Mouse (Mus musculus) inflammation-experienced regulatory T-cells, adult 16 weeks (primary cell): ENCODE measurements around the gene Gm42674. TPM values are rescaled to one million over a fixed set of nuclear protein-coding genes. Genes with fewer than 3 reads are reported as not detected.

Source experiments
- polyA plus RNA-seq: library from polyadenylated mRNA; unstranded; fragments of 100-300 nt; shearing (Covaris generic); gene quantifications from one replicate; pipeline ENCODE4 v1.2.1, GENCODE M21; 2017

The Gm42674 gene
- polyA plus RNA-seq: not detected

DNA sequence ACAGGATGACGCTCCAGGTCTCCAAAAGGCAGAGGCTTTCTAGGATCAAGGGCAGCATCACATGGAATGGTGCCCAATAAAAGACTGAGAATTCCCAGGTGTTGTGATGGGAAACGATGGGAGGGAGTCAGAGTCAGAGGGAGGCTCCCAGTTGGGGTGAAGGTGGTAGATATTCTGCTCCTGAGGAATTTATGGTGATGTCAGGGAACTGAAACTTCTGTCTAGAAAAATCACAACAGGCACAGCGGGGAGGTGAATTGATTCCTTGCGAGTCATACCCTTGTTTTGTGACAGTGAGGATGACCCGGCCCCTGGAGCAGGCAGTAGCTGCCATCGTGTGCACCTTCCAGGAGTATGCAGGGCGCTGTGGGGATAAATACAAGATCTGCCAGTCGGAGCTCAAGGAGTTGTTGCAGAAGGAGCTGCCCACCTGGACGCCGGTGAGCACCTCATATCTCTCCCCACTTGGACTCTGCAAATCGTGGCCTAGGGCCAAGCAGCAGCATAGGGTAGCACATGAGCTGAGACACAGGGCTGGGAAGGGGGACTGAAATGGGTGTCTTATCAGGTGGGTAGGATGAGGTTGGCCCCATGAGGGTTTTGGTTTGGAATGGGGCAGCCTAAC lies at the start of gene Gm42674:
Gm42674 (plus strand) TSS at position 419 of the 625 bp plus-strand sequence.

DNA sequence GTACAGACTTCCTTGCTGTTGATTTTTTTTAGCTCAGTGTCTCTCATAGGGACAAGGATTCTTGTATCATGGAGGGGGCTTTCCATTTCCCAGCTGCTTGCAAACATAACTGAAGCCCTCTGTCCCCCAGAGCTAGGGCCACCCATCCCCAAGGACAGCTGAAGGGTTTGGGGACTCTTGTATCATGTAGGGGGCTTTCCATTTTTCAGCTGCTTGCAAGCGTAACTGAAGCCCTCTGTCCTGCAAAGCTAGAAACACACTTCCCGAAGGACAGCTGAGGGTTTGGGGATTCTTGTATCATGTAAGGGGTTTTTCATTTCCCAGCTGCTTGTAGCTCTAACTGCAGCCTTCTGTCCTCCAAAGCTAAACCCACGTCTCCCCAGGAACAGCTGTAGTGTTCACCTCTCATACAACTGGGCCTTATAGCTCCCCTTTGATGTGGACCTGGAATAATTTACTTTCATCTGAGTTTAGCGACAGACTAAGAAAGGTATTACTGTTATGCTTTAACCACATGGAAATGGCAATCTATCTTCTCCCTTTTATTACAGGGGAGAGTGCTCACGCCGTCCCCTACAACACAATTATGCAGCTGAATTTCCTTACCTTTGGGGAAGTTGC lies 41.6 kb upstream of the Gm42674 start, which contains the start of gene S100a3:
S100a3 (plus strand) TSS at position 571 of the 621 bp plus-strand sequence.

DNA sequence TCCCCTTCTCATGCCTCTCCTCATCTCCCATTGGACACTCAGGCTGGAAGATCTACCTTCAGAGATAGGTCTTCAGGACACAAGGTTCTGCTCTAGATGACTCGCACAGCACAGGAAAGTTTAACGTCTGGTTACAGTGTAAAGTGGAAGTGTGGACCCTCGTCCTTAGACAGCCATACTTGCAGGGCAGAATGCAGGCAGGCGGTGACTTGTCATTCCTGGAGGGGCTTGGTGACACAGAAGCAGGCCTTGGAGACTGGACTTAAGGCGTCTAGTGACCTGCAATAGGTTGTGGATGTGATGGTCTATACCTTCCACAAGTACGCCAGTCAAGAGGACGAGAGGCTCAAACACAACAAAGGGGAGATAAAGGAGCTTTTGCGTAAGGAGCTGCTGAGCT lies 11.8 kb upstream of the Gm42674 start, which contains the start of gene S100a2:
S100a2 (plus strand) TSS at position 301 of the 400 bp plus-strand sequence.

DNA sequence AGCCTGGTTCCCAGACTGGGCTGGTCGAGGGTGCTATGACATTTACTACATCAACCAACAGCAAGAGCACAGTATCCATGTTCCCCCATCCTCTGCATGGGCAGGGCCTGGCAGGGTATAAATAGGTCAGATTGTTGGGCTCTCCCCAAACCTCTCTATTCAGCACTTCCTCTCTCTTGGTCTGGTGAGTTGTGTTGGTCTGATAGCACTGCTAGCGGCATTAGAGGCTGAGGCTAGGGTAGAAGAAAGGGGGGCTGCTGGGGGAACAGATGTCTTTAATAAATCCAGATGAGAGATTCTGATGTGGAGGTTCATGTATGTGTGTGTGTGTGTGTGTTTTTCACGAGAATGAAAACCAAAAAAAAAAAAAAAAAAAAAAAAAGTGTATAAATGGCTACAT lies 1.9 kb downstream of the Gm42674 start, which contains the start of gene S100a4:
S100a4 (plus strand) TSS at position 149 of the 400 bp plus-strand sequence.

DNA sequence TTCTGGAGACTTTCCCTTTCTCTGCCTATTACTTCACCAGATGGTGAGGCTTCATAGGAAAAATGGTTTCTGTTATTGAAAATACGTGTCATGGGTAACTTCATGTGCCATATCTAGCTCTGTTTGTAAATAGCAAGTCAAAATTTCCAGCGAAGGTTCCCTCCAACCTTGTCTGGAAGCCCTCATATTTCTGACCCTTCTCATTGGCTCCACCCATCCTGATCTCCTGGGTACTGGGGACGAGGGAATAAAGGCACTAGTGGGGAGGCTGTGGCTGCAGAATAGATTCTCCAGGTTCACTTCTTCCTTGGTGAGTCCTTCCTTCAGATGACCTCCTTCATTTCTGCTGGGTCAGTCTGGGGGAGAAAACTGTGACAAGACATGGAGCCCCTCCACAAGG lies 6.5 kb downstream of the Gm42674 start, which contains the start of gene S100a5:
S100a5 (plus strand) TSS at position 301 of the 400 bp plus-strand sequence.

DNA sequence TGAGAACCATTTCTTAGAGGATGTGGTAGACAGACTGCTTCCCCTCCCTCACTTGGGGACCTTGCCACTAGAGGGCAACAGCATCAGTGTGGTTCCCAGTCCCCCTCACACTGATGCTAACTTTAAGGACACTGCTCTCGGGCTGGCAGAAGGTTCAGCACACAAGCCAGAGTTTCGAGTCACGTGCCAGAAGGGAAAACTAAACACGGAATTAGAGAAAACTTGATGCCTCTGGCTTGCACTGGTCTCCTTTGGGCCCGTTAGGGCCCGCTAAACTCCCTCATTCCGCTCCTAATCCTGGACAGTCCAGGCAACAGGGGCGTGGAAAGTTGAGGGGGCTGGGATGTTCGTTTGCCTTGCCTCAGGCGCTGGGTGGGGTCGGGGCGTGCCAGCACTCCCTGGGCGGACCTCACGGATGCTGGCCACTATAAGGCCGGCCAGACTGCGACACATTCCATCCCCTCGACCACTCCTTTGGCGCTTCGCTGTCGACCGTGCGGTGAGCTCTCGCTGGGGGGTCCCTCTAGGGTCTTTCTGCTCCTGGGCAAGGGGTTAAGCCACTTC lies 11.1 kb downstream of the Gm42674 start, which contains the start of gene S100a6:
S100a6 (plus strand) TSS at position 155 of the 564 bp plus-strand sequence.

DNA sequence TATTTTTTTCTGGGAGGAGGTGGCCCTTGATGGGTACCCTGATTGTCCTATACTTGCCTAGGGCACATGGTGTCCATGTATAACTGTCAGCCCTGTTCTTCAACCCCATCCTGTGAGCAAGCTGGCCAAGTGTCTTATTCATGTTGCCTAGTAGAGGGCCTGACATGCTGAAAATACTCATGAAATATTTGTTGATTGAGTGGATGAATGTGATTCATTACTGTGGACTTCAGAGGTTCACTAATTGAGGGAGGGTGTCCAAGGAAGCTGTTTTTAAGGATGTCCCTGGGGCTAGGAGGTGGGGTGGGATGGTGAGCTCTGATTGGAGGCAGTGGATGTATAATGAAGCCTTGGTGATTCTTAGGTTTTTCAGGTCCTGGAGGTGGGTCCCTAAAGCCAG lies 52.0 kb downstream of the Gm42674 start, which contains the start of gene S100a7a:
S100a7a (plus strand) TSS at position 301 of the 400 bp plus-strand sequence.

Other genes with a start within 250 kb of the Gm42674 start
- 0.24 TPM for gene Slc27a3, start 212.0 kb upstream of the Gm42674 start, polyA plus RNA-seq
- gene Ints3, start 168.3 kb upstream of the Gm42674 start, polyA plus RNA-seq: 43.9 TPM
- not detected for gene Npr1, start 136.0 kb upstream of the Gm42674 start, polyA plus RNA-seq
- 116 TPM for gene Ilf2, start 125.8 kb upstream of the Gm42674 start, polyA plus RNA-seq
- 132 TPM for gene Snapin, start 110.9 kb upstream of the Gm42674 start, polyA plus RNA-seq
- gene Chtop, start 92.4 kb upstream of the Gm42674 start, polyA plus RNA-seq: 218 TPM
- 4.7 TPM for gene S100a1, start 87.5 kb upstream of the Gm42674 start, polyA plus RNA-seq
- gene S100a13, start 87.5 kb upstream of the Gm42674 start, polyA plus RNA-seq: 157 TPM
- gene S100a14, start 75.0 kb upstream of the Gm42674 start, polyA plus RNA-seq: not detected
- gene S100a16, start 64.7 kb upstream of the Gm42674 start, polyA plus RNA-seq: 0.43 TPM
- 2.4 TPM for gene S100a3, start 41.3 kb upstream of the Gm42674 start, polyA plus RNA-seq
- gene S100a2, start 11.7 kb upstream of the Gm42674 start, polyA plus RNA-seq: 1.1 TPM
- 209 TPM for gene S100a4, start 1.9 kb downstream of the Gm42674 start, polyA plus RNA-seq
- not detected for gene S100a5, start 6.6 kb downstream of the Gm42674 start, polyA plus RNA-seq
- 374 TPM for gene S100a6, start 11.0 kb downstream of the Gm42674 start, polyA plus RNA-seq
- gene S100a7a, start 52.1 kb downstream of the Gm42674 start, polyA plus RNA-seq: not detected
- gene S100a8, start 67.1 kb downstream of the Gm42674 start, polyA plus RNA-seq: not detected
- not detected for gene S100a9, start 93.8 kb downstream of the Gm42674 start, polyA plus RNA-seq
- not detected for gene Pglyrp4, start 125.0 kb downstream of the Gm42674 start, polyA plus RNA-seq
- gene Gm5849, start 176.0 kb downstream of the Gm42674 start, polyA plus RNA-seq: not detected